Mouse (Mus musculus): ENCODE measurements around the gene Dlx2. TPM values are rescaled to one million over a fixed set of nuclear protein-coding genes. Genes with fewer than 3 reads are reported as not detected.
A peak's percentile ranks its signal among the peaks of the same experiment; 100 is the strongest.

Gene Dlx2
- polyA plus RNA-seq, 1 experiment from 2014 or later, result 4.7 TPM

- Histone ChIP-seq H3K4me3 (ENCODE audit: low read depth, low read length) (peak overlapping the region; percentile 1; the same call in 1 of the 2 replicates), H3K4me2 (0 out of 2 replicates have a peak overlapping the region, but pooled peaks have one; percentile 7), H3K36me3 (ENCODE audit: control insufficient read depth, insufficient read depth, low read length) (no peaks in the 10 kb centered on the region), H3K27me3 (ENCODE audit: control insufficient read depth, insufficient read depth, low read length) (peaks cover 93% of the 10 kb centered on the region), H3K9ac (ENCODE audit: low read length) (no peak overlapping the region), H3K4me1 (ENCODE audit: control insufficient read depth, insufficient read depth, low read length) (peaks cover 33% of the 10 kb centered on the region), H3K27ac (ENCODE audit: low read depth, low read length) (no peak overlapping the region), H3K9me3 (ENCODE audit: control insufficient read depth, low read length) (no peaks in the 10 kb centered on the region)
- WGBS, result under 1% methylated on average over 27 of the region's 30 CpGs
- peak; percentile 36 for ATAC-seq (ENCODE audit: low FRiP score)
- DNase-seq (ENCODE audit: low spot score, missing footprints), result peak; percentile 96
These were observed 3.7 kb downstream of the Dlx2 start for GRCm38 (mm10) chr2:71542816-71543301.

- H3K9me3 ChIP-seq (ENCODE audit: control insufficient read depth, low read length), result no peaks in the 10 kb centered on the region
- ATAC-seq (ENCODE audit: low FRiP score) (no peak), DNase-seq (ENCODE audit: low spot score, missing footprints) (peak; percentile 95)
- no peak overlapping the region for H3K27ac ChIP-seq (ENCODE audit: low read depth, low read length)
- H3K4me1 ChIP-seq (ENCODE audit: control insufficient read depth, insufficient read depth, low read length), result peaks cover 33% of the 10 kb centered on the region
- no peaks in the 10 kb centered on the region for H3K36me3 ChIP-seq (ENCODE audit: control insufficient read depth, insufficient read depth, low read length)
- no peak overlapping the region for H3K4me2 ChIP-seq
- under 1% methylated on average over 11 of the region's 11 CpGs for WGBS
- peaks cover 98% of the 10 kb centered on the region for H3K27me3 ChIP-seq (ENCODE audit: control insufficient read depth, insufficient read depth, low read length)
- no peak overlapping the region for H3K4me3 ChIP-seq (ENCODE audit: low read depth, low read length)
- H3K9ac ChIP-seq (ENCODE audit: low read length), result no peak overlapping the region
These were observed 4.2 kb downstream of the Dlx2 start for GRCm38 (mm10) chr2:71542227-71542815.

- H3K9me3 ChIP-seq (ENCODE audit: control insufficient read depth, low read length), result no peaks in the 10 kb centered on the region
- peak overlapping the region; percentile 20 for H3K4me2 ChIP-seq
- ATAC-seq (ENCODE audit: low FRiP score) (no peak), DNase-seq (ENCODE audit: low spot score, missing footprints) (peak; percentile 95)
- no peaks in the 10 kb centered on the region for H3K36me3 ChIP-seq (ENCODE audit: control insufficient read depth, insufficient read depth, low read length)
- 0 out of 2 replicates have a peak overlapping the region, but pooled peaks have one; percentile 7 for H3K4me3 ChIP-seq (ENCODE audit: low read depth, low read length)
- H3K4me1 ChIP-seq (ENCODE audit: control insufficient read depth, insufficient read depth, low read length), result peaks cover 30% of the 10 kb centered on the region
- under 1% methylated on average over 37 of the region's 37 CpGs for whole genome bisulfite sequencing
- H3K9ac ChIP-seq (ENCODE audit: low read length), result no peak overlapping the region
- no peak overlapping the region for H3K27ac ChIP-seq (ENCODE audit: low read depth, low read length)
- peaks cover 98% of the 10 kb centered on the region for H3K27me3 ChIP-seq (ENCODE audit: control insufficient read depth, insufficient read depth, low read length)
These were observed 4.9 kb downstream of the Dlx2 start for GRCm38 (mm10) chr2:71541418-71542226.

DNA sequence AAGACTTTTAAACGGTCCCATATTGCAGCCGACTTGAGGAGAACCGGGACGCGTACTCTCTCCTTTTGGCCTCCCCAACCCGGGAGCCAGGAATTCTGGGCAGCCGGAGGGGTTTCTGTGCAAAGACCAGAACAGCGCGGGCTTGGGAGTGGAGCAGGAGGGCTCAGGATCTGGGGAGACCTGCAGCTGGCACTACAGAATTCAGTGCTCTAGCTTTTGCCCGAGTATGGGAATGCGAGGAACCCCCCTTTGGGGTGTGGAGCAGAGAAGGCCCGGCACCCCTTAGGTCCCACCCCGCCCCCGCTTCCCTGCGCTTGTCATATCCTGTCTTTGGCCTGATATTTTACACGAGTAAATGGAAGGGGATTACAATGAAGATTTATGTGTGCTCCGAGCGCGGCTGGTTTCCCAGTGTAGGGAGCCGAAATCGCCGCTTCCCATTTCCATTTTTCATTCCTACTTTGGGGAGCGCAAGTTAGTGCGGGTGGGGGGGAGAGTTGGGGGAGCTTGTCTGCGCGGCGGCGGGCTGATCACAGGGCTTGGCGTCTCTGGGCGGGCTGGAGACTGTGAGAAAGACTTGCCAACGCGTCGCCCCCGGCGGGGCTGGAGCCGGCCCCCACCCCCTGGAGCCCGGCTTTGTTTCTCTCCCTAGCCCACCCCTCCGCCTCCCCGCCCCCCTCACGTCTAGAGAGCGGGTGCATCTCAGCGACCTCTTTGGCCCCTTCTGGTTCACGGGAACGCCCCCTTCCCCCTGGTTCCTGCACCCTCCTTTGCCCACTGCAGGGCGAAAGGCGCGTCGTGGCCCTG, 5.7 kb downstream of the Dlx2 start:
- no peaks in the 10 kb centered on the region for H3K36me3 ChIP-seq (ENCODE audit: control insufficient read depth, insufficient read depth, low read length)
- no peaks in the 10 kb centered on the region for H3K9me3 ChIP-seq (ENCODE audit: control insufficient read depth, low read length)
- ATAC-seq (ENCODE audit: low FRiP score) (no peak), DNase-seq (ENCODE audit: low spot score, missing footprints) (peak; percentile 96)
- no peak overlapping the region for H3K9ac ChIP-seq (ENCODE audit: low read length)
- H3K4me2 ChIP-seq, result peak overlapping the region; percentile 20
- 0 out of 2 replicates have a peak overlapping the region, but pooled peaks have one; percentile 7 for H3K4me3 ChIP-seq (ENCODE audit: low read depth, low read length)
- no peak overlapping the region for H3K27ac ChIP-seq (ENCODE audit: low read depth, low read length)
- peaks cover 98% of the 10 kb centered on the region for H3K27me3 ChIP-seq (ENCODE audit: control insufficient read depth, insufficient read depth, low read length)
- H3K4me1 ChIP-seq (ENCODE audit: control insufficient read depth, insufficient read depth, low read length), result peaks cover 24% of the 10 kb centered on the region
- WGBS, result under 1% methylated on average over 43 of the region's 48 CpGs

DNA sequence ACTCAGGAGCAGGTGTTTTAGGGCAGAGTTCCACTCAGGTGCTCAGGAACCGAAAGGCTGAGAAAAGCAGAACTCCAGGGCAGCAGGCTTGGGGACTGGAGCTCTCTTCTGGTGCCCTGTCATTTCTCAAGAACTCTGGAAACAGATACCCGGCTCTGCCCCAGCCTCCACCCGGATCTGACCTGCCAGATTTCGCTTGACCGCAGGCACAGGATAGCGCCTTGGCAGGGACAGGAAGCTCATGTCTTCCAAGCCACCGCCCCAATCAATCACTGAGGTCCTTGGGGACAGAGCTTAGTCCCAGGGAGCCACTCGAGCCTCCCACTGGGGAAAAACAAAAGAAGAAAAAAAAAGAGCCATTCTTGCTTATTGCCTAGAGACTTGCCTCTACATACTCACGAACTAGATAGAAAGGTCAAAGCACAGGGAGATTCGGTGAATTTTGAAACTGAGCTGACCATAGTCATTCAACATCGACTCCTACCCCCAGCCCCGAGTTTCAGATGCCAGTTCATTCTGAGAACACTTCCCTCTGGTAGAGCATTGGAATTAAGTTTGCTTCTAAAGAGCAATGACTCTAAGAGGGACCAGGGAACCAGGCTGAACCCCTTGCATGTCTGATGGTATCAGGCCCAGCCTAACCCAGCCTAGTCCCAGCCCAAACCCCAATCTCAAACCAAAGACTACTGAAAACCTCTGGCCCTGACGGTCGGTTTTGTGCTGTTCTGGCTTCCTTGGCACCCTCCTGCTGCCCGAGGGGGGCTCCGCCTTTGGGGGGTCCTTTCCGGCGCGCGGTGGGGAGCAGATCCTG, 12.1 kb downstream of the Dlx2 start:
- peaks cover 97% of the 10 kb centered on the region for H3K27me3 ChIP-seq (ENCODE audit: control insufficient read depth, insufficient read depth, low read length)
- H3K4me3 ChIP-seq (ENCODE audit: low read depth, low read length), result no peak overlapping the region
- H3K4me2 ChIP-seq, result no peak overlapping the region
- no peaks in the 10 kb centered on the region for H3K36me3 ChIP-seq (ENCODE audit: control insufficient read depth, insufficient read depth, low read length)
- H3K27ac ChIP-seq (ENCODE audit: low read depth, low read length), result no peak overlapping the region
- DNase-seq (ENCODE audit: low spot score, missing footprints) (peak; percentile 95), ATAC-seq (ENCODE audit: low FRiP score) (no peak)
- no peak overlapping the region for H3K9ac ChIP-seq (ENCODE audit: low read length)
- WGBS, result under 1% methylated on average over 20 of the region's 20 CpGs
- H3K4me1 ChIP-seq (ENCODE audit: control insufficient read depth, insufficient read depth, low read length), result no peaks in the 10 kb centered on the region; the same call in 1 of the 2 replicates
- no peaks in the 10 kb centered on the region for H3K9me3 ChIP-seq (ENCODE audit: control insufficient read depth, low read length)

DNA sequence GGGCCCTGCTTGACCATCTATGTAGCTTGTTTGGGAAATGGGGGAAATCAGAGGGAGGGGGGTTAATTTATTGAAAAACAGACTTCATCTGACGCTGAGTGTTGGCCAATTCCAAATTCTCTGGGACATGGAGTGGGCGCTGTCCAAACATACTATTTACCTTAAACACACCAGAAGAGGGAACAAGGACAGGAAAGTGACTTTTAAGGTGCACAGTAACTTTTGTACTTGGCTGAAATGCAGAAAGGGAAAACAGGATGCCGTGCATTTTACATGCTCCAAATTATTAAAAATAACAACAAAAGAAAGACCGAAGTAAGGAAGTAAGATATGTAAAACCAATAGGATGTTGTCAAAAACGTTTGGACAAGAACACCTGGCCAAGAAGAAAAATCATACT, 13.5 kb downstream of the Dlx2 start:
- 7% methylated on average over 5 of the region's 5 CpGs for WGBS
- H3K4me1 ChIP-seq (ENCODE audit: control insufficient read depth, insufficient read depth, low read length), result peaks cover 8% of the 10 kb centered on the region

DNA sequence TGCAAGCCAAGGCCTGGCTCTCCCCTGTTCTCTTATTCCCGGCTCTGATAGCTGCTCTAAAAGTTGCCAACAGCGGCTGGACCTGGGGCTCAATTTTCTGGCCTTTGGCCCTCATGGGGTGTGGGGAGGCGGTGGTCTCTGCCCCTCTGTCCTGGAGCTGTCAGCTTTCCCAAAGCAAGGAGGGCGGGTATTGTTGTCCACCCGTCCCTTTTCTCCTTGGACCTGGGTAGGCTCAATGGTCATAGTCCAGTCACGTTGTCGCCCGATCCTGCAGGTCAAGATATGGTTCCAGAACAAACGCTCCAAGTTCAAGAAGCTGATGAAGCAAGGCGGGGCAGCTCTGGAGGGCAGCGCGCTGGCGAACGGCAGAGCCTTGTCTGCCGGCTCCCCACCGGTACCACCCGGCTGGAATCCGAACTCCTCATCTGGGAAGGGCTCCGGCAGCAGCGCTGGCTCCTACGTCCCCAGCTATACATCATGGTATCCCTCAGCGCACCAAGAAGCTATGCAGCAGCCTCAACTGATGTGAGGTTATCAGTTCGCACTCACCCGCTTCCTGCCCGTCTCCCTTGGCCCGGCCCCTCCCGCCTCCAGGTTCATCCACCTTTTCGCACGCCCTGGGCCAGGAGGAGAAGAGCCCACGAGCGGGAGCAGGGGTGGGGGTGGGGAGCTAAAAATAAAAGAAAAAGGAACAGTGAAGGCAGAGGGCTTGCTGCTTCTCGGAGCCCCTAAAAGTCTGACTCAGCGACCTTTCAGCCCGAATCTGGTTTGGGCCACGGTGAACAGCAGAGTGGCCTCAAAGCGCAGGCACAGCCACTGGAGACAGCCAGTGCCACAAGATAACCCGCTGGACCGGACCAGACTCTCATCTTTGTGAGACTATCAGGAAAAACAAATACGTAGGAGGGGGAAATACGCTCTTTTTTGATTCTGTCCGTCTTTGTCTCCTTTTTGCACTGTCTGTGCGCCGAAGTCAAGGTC, 14.3 kb downstream of the Dlx2 start:
- no peak overlapping the region for H3K27ac ChIP-seq (ENCODE audit: low read depth, low read length)
- peak; percentile 93 for DNase-seq (ENCODE audit: low spot score, missing footprints)

More for the DNA sequence above, 13.5 kb downstream of the Dlx2 start:
- H3K9ac ChIP-seq (ENCODE audit: low read length), result no peak overlapping the region
- no peaks in the 10 kb centered on the region for H3K36me3 ChIP-seq (ENCODE audit: control insufficient read depth, insufficient read depth, low read length)
- peak overlapping the region; percentile 2; the same call in 1 of the 2 replicates for H3K4me3 ChIP-seq (ENCODE audit: low read depth, low read length)
- ATAC-seq (ENCODE audit: low FRiP score), result no peak
- H3K27ac ChIP-seq (ENCODE audit: low read depth, low read length), result no peak overlapping the region
- no peaks in the 10 kb centered on the region for H3K9me3 ChIP-seq (ENCODE audit: control insufficient read depth, low read length)
- peak; percentile 90 for DNase-seq (ENCODE audit: low spot score, missing footprints)
- peaks cover 97% of the 10 kb centered on the region for H3K27me3 ChIP-seq (ENCODE audit: control insufficient read depth, insufficient read depth, low read length)
- H3K4me2 ChIP-seq, result no peak overlapping the region

More for the DNA sequence above, 14.3 kb downstream of the Dlx2 start:
- Histone ChIP-seq H3K4me2 (no peak overlapping the region), H3K36me3 (ENCODE audit: control insufficient read depth, insufficient read depth, low read length) (no peaks in the 10 kb centered on the region), H3K27me3 (ENCODE audit: control insufficient read depth, insufficient read depth, low read length) (peaks cover 96% of the 10 kb centered on the region), H3K4me1 (ENCODE audit: control insufficient read depth, insufficient read depth, low read length) (peaks cover 8% of the 10 kb centered on the region), H3K4me3 (ENCODE audit: low read depth, low read length) (peak overlapping the region; percentile 2; the same call in 1 of the 2 replicates), H3K9ac (ENCODE audit: low read length) (no peak overlapping the region), H3K9me3 (ENCODE audit: control insufficient read depth, low read length) (no peaks in the 10 kb centered on the region)
- WGBS, result under 1% methylated on average over 43 of the region's 43 CpGs
- no peak for ATAC-seq (ENCODE audit: low FRiP score)

All from midbrain, embryonic 11.5 days (tissue).